Mouse (Mus musculus) C2C12 (cell line): Measurements from ENCODE around the gene Wfdc16.

Source experiments
- CTCF ChIP-seq: IDR thresholded peaks from one replicate; pipeline ENCODE4 v1.5.1; 2011; ENCODE audit not compliant: control insufficient read depth, insufficient read depth, insufficient read length
- MAX ChIP-seq: IDR thresholded peaks from one replicate; pipeline ENCODE4 v1.6.1; 2011; ENCODE audit warnings: mild to moderate bottlenecking, control low read depth
- USF1 ChIP-seq: IDR thresholded peaks from one replicate; pipeline ENCODE4 v1.6.1; 2011; ENCODE audit warnings: low read depth, mild to moderate bottlenecking, control low read depth, moderate library complexity

GRCm38 (mm10) chr2:164621775-164622174 is 16.8 kb downstream of the Wfdc16 start:
- TF ChIP-seq MAX (no peak), CTCF (no peak), USF1 (no peak)
